Mouse (Mus musculus): ENCODE data around the gene Cox6a2.

DNA sequence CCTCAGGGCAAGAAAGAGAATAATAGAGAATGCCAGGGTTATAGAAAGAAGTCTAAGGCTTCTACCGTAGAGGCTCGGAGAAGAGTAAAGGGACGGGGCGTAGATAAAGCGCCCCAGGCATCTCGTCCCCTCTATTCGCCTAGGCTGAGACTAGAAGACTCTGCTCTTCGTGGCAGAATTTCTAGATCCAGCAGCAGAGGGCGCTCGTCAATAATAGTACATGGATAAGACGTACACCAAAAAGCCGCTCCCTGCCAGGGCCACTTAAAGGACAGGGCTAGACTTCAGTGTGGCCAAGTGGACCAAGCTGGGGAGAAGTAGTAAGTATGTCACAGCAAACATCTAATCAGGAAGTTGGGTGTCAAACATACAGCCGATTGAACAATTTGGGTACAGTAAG lies 41.3 kb upstream of the Cox6a2 start:
- peak; percentile 56 for TF ChIP-seq CTCF (IDR thresholded peaks at IDR 0.05; ENCODE audit: low read depth, low read length)
- TF ChIP-seq POLR2A (IDR thresholded peaks at IDR 0.05; ENCODE audit: borderline replicate concordance, low read depth, low read length), result no peak

All from bone marrow macrophage, adult 2 months (primary cell).